Mouse (Mus musculus): Measurements from ENCODE around the gene Rexo1. TPM values are rescaled to one million over a fixed set of nuclear protein-coding genes. Genes with fewer than 3 reads are reported as not detected.

The Rexo1 gene
- polyA plus RNA-seq, 2 experiments: 27.9 to 56.4 TPM

GRCm38 (mm10) chr10:80572477-80572876 is 11.1 kb upstream of the Rexo1 start:
- Histone ChIP-seq H3K27ac (replicated peaks; ENCODE audit: low read depth, low read length) (no peak overlapping the region), H3K4me2 (replicated peaks; ENCODE audit: low read depth, low read length, severe bottlenecking) (no peak overlapping the region), H3K9ac (ENCODE audit: low read depth, low read length, severe bottlenecking) (no peak overlapping the region), H3K9me3 (ENCODE audit: control insufficient read depth, low read length) (no peaks in the 10 kb centered on the region), H3K27me3 (ENCODE audit: control insufficient read depth, insufficient read depth, low read length) (no peaks in the 10 kb centered on the region), H3K4me3 (replicated peaks; ENCODE audit: low read length) (no peak overlapping the region), H3K4me1 (ENCODE audit: control insufficient read depth, insufficient read depth, low read length) (peaks cover 45% of the 10 kb centered on the region), H3K36me3 (ENCODE audit: control insufficient read depth, insufficient read depth, low read length) (peaks cover 11% of the 10 kb centered on the region)
- ATAC-seq (ENCODE audit: low FRiP score, low read depth): no peak
- DNase-seq (ENCODE audit: low spot score): no peak
- WGBS: 69% methylated on average over 2 of the region's 2 CpGs
- TF ChIP-seq POLR2A (IDR thresholded peaks at IDR 0.05; ENCODE audit: borderline replicate concordance, extremely low read depth, insufficient read depth, insufficient read length): no peak

- peaks cover 45% of the 10 kb centered on the region for H3K4me1 ChIP-seq (ENCODE audit: control insufficient read depth, insufficient read depth, low read length)
- ATAC-seq (ENCODE audit: low FRiP score, low read depth): peak; percentile 32; the same call in 1 of the 2 replicates
- TF ChIP-seq POLR2A (IDR thresholded peaks at IDR 0.05; ENCODE audit: borderline replicate concordance, extremely low read depth, insufficient read depth, insufficient read length): no peak
These were observed 9.8 kb upstream of the Rexo1 start for GRCm38 (mm10) chr10:80570871-80571836.

GRCm38 (mm10) chr10:80570419-80570818 is 9.1 kb upstream of the Rexo1 start:
- DNase-seq (ENCODE audit: low spot score) (no peak), ATAC-seq (ENCODE audit: low FRiP score, low read depth) (no peak)
- WGBS: 90% methylated on average over 10 of the region's 10 CpGs
- H3K4me3 ChIP-seq (replicated peaks; ENCODE audit: low read length): no peak overlapping the region
- 0 out of 2 replicates have a peak overlapping the region, but pooled peaks have one; percentile 41 for H3K4me2 ChIP-seq (replicated peaks; ENCODE audit: low read depth, low read length, severe bottlenecking)
- TF ChIP-seq POLR2A (IDR thresholded peaks at IDR 0.05; ENCODE audit: borderline replicate concordance, extremely low read depth, insufficient read depth, insufficient read length): no peak
- H3K9me3 ChIP-seq (ENCODE audit: control insufficient read depth, low read length): no peaks in the 10 kb centered on the region
- peak overlapping the region; percentile 45; the same call in 1 of the 2 replicates for H3K9ac ChIP-seq (ENCODE audit: low read depth, low read length, severe bottlenecking)
- H3K27ac ChIP-seq (replicated peaks; ENCODE audit: low read depth, low read length): no peak overlapping the region
- H3K4me1 ChIP-seq (ENCODE audit: control insufficient read depth, insufficient read depth, low read length): peaks cover 37% of the 10 kb centered on the region
- H3K36me3 ChIP-seq (ENCODE audit: control insufficient read depth, insufficient read depth, low read length): peaks cover 19% of the 10 kb centered on the region
- no peaks in the 10 kb centered on the region for H3K27me3 ChIP-seq (ENCODE audit: control insufficient read depth, insufficient read depth, low read length)

More at GRCm38 (mm10) chr10:80570871-80571836, 9.8 kb upstream of the Rexo1 start:
- Histone ChIP-seq H3K4me3 (replicated peaks; ENCODE audit: low read length) (peak overlapping the region; percentile 14; the same call in 1 of the 2 replicates), H3K9me3 (ENCODE audit: control insufficient read depth, low read length) (no peaks in the 10 kb centered on the region), H3K27me3 (ENCODE audit: control insufficient read depth, insufficient read depth, low read length) (no peaks in the 10 kb centered on the region), H3K36me3 (ENCODE audit: control insufficient read depth, insufficient read depth, low read length) (peaks cover 12% of the 10 kb centered on the region), H3K4me2 (replicated peaks; ENCODE audit: low read depth, low read length, severe bottlenecking) (peak overlapping the region; percentile 41), H3K27ac (replicated peaks; ENCODE audit: low read depth, low read length) (peak overlapping the region; percentile 61), H3K9ac (ENCODE audit: low read depth, low read length, severe bottlenecking) (peak overlapping the region; percentile 45)
- WGBS: 19% methylated on average over 30 of the region's 30 CpGs
- no peak for DNase-seq (ENCODE audit: low spot score)

GRCm38 (mm10) chr10:80569664-80570066 is 8.3 kb upstream of the Rexo1 start:
- Histone ChIP-seq H3K27ac (replicated peaks; ENCODE audit: low read depth, low read length) (no peak overlapping the region), H3K4me1 (ENCODE audit: control insufficient read depth, insufficient read depth, low read length) (peaks cover 32% of the 10 kb centered on the region), H3K4me2 (replicated peaks; ENCODE audit: low read depth, low read length, severe bottlenecking) (no peak overlapping the region), H3K9ac (ENCODE audit: low read depth, low read length, severe bottlenecking) (no peak overlapping the region), H3K9me3 (ENCODE audit: control insufficient read depth, low read length) (no peaks in the 10 kb centered on the region), H3K4me3 (replicated peaks; ENCODE audit: low read length) (no peak overlapping the region), H3K27me3 (ENCODE audit: control insufficient read depth, insufficient read depth, low read length) (no peaks in the 10 kb centered on the region), H3K36me3 (ENCODE audit: control insufficient read depth, insufficient read depth, low read length) (peaks cover 22% of the 10 kb centered on the region)
- no peak for TF ChIP-seq POLR2A (IDR thresholded peaks at IDR 0.05; ENCODE audit: borderline replicate concordance, extremely low read depth, insufficient read depth, insufficient read length)
- WGBS: 31% methylated on average over 10 of the region's 10 CpGs
- no peak for DNase-seq (ENCODE audit: low spot score)
- no peak for ATAC-seq (ENCODE audit: low FRiP score, low read depth)

GRCm38 (mm10) chr10:80568876-80569275 is 7.5 kb upstream of the Rexo1 start:
- DNase-seq (ENCODE audit: low spot score) (no peak), ATAC-seq (ENCODE audit: low FRiP score, low read depth) (no peak)
- H3K4me1 ChIP-seq (ENCODE audit: control insufficient read depth, insufficient read depth, low read length): peaks cover 26% of the 10 kb centered on the region
- H3K9me3 ChIP-seq (ENCODE audit: control insufficient read depth, low read length): no peaks in the 10 kb centered on the region
- H3K36me3 ChIP-seq (ENCODE audit: control insufficient read depth, insufficient read depth, low read length): peaks cover 22% of the 10 kb centered on the region
- H3K4me2 ChIP-seq (replicated peaks; ENCODE audit: low read depth, low read length, severe bottlenecking): no peak overlapping the region
- no peak for TF ChIP-seq POLR2A (IDR thresholded peaks at IDR 0.05; ENCODE audit: borderline replicate concordance, extremely low read depth, insufficient read depth, insufficient read length)
- no peak overlapping the region for H3K27ac ChIP-seq (replicated peaks; ENCODE audit: low read depth, low read length)
- no peak overlapping the region for H3K9ac ChIP-seq (ENCODE audit: low read depth, low read length, severe bottlenecking)
- 96% methylated on average over 26 of the region's 29 CpGs for WGBS
- no peaks in the 10 kb centered on the region for H3K27me3 ChIP-seq (ENCODE audit: control insufficient read depth, insufficient read depth, low read length)
- no peak overlapping the region for H3K4me3 ChIP-seq (replicated peaks; ENCODE audit: low read length)
